Mouse (Mus musculus): ENCODE measurements at regions not wholly inside any gene's neighbourhood (a gene's known extent, or its start where the extent isn't known, plus 50 kb on each side); places are given as distances from the start of the nearest gene placed in this dataset.

GRCm38 (mm10) chr2:45172382-45172781 is 55.2 kb upstream of the Zeb2 start:
- no peak for DNase-seq

- no peak for DNase-seq
Measured at GRCm38 (mm10) chr2:45171520-45172173, 54.5 kb upstream of the Zeb2 start.

- DNase-seq: no peak
Measured at GRCm38 (mm10) chr2:45170272-45170671, 53.1 kb upstream of the Zeb2 start.

GRCm38 (mm10) chr2:45169429-45170070 is 52.4 kb upstream of the Zeb2 start:
- DNase-seq: no peak

- no peak for DNase-seq
Measured at GRCm38 (mm10) chr2:45168606-45169005, 51.4 kb upstream of the Zeb2 start.
